Mouse (Mus musculus) right cerebral cortex, postnatal 14 days (tissue): Measurements from ENCODE around the gene Dst.

ENCODE experiments used
- DNase-seq: peaks from one replicate; pipeline ENCODE4 v3.0.0; 2022

Dst gene

DNA sequence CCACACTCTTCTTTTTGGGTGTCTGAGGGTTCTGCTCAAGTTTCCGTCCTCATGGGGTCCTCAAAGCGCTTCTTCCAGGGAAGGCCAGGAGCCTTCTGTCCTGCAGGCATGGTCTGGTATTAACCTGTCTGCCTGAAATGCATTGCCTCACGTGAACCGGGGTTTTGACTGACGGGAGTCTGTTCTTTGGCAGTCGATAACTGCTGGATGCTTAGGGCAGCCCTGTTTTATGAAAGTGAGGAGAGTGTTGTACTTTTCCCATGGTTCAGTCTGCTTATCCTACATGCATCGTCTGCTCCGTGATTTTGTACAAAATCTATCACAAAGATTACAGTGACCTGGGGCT is 338.6 kb downstream of the Dst start:
- no peak for DNase-seq

DNA sequence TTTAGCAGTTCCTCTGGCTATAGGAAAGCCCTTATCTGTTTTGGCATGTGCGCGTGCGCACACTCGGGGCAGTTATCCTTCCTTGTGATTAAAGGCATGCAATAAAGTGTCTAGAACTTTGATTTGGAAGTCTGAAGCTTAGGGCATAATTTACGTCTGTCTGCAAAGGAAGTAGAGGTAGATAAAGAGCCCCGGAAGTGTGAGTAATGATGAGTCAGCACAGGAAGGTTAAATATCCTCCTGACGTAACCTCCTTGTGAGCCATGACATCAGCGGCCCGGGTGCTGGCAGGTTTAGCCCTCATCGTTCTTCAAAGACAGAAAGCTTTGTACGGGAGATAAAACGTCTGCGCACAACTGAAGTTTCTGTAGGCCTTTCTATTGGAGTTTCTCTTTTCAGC is 343.1 kb downstream of the Dst start:
- DNase-seq, result no peak

DNA sequence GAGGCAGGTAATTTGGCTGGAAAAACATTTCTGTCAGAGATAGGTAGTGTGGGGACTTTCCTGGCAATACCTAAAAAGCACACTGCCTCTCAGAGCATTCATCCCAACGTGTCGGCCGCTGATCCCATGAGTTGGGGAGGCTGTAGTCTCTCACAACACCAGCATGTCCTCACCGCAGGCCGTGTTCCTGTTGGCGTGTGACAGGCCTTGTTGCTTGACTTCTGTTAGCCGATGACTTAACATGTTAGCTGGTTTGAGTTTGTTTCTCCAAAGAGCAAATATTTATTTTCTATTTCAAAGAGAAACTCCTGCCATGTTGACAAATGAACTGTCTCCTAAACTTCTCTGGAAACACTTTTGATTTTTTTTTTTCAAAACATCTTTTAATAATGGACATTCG is 344.2 kb downstream of the Dst start:
- no peak for DNase-seq

DNA sequence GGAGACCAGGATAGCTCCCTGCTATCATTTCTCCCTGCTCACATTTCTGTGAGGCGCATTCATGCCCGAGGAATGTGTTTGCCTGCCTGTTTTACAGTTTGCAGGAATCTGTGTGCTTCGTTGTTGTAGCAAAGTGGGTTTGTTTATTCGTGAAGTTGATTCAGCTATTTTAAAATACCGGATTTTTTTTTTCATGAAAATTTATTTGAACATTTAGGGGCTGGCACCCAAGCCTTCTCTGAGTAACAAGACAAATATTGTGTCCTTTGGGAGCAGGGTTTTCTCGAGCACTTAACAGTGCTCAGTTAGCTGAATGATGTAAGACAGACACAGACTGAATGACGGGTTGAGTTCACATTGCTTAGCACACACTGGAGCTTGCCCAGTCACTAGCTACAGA is 345.9 kb downstream of the Dst start:
- no peak for DNase-seq

DNA sequence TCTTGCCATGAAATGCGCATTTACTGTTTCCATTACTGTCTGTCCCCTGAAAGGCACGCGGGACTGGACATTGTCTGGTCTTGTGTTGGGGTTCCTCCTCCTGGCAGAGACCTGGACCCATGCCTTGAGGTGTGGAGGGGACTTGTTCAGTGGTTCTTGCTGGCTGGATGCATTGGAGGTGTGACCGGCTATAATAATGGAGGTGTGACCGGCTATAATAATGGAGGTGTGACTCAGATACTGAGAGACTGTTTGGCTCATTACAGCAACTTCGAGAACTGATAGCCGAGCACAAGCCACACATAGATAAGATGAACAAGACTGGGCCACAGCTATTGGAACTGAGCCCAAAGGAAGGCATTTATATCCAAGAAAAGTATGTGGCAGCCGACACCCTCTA is 351.9 kb downstream of the Dst start:
- no peak for DNase-seq

DNA sequence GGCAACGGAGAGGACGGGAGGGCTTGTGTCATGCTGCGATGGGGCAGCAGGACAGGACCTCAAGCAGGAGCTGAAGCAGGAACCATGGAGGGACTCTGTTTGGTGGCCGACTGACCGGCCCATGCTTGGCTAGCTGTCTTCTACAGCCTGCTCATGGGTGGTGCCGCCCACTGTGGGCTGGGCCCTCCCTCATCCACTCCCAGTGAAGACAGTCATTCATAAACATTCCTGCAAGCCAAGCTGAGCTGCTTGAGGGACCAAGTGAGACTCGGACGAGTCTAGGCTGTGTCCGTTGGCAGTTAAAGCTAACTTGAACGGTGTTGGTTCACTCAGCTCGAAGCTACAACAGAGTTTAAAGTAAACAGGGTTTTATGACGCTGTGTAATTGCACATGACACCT is 353.0 kb downstream of the Dst start:
- no peak for DNase-seq

DNA sequence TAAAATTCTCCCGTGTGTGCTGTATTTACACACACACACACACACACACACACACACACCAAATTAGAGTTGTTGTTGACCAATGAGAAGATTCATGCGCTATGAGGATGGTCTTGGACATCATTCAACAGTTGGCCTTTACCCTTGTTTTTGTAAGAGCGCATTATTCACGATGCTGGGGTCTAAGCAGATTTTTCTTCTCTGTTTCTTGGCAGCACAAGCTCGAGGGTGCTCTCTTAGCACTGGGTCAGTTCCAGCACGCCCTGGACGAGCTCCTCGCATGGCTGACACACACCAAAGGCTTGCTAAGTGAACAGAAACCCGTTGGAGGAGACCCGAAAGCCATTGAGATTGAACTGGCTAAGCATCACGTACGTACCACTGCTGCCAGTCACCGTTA is 360.5 kb downstream of the Dst start:
- no peak for DNase-seq

DNA sequence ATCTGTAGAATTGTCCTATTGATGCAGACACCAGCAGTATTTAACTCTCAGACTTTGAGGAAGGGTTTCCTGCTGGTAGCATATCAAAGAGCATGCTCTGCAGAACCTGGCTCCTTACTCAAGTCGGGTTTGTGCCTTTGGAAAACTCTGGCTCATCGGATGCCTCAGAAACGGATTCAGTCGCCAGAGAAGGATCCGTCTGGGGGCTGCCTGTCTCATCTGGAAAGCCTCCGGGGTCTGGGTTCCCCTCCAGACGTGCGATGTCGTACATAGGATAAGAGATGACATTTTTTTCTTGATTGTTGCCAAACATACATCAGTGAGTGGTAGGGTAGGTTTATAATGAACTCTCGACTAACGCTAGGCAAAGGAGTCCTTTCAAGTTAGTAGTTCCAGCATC is 361.6 kb downstream of the Dst start:
- DNase-seq, result no peak

DNA sequence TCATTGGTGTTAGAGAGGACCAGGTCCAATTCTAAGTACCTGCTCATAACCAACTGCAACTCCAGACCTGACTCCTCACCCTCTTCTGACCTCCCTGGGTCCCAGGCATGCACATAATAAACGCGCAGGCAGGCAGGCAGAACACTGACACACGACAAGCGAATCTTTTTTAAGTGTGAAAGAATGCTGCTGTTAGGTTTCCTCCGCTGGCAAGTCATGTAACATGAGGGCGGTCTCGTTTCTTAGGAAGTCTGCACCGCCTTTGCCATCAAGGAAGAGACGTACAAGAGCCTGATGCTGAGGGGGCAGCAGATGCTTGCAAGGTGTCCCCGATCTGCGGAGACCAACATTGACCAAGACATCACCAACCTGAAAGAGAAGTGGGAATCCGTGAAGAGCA is 365.9 kb downstream of the Dst start:
- no peak for DNase-seq

DNA sequence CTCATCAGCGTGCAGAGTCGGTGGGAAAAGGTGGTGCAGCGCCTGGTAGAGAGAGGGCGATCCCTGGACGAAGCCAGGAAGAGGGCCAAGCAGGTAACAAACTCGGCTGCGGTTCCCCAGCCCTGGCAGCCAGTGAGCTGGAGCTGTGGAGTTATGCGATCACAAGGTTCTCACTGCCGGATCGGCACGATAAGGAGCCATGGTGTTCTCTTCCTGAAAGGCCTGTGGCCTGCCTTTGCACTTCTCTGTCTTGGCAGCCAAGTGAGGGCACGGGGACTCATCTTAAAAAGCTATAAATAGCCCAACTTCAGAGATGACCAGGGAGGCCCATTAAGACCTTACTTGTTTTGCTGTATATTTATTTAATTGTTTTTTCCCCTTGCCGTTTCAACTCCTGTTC is 367.8 kb downstream of the Dst start:
- no peak for DNase-seq

DNA sequence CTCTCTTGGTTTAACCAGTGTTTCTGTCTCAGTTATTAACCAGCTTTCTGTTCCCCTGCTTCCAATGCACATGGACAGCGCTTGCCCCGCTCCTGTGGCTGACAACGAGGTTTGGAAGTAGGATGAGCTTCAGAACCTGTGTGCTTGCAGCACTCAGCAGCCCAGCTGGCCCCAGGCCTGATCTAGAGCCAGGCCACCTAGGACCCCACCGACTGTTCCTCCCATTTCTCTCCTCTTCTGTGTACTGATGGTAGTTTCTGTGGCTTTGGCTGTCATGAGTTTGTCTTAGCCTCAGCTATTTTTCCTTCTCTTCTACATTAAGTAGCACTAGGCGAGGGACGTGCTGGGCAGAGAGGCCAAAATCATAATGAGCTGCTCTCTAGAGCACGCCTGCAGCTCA is 368.7 kb downstream of the Dst start:
- no peak for DNase-seq

DNA sequence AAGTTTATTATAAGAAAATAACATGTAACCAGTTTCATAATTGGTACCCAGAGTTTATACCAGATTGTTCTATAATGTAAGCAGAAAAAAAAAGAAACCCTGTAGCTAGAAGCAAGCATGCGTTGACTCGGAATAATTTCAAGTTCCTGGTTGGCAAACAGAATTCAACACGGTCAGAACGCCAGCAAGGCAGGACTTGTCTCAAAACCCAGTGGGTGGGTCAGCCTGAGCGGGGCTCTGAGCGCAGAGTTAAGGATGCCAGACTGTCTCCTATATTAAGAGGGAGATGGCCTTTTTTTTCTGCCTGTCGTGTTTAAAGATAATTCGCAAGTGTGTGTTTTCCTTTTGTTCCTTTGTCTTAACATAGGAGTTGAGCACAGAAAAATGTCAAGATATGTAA is 369.2 kb downstream of the Dst start:
- no peak for DNase-seq

DNA sequence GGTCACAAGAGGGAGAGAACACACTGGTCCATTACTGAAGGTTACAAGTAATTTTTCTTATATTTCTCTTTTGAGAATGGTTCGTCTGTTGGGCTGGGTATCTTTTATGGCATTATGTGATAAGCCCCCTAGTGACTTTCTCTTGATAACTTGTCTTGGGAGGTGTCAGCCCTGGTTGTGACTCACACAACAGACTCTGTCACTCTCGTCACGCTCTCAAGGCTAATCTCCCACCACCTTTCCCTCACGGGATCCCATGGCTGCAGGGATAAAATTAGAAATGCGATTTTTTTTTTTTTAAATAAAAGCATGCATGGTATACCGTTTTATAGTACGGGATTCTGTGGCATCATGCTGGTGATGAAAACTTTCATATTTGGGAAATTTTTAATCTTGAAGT is 375.5 kb downstream of the Dst start:
- no peak for DNase-seq

DNA sequence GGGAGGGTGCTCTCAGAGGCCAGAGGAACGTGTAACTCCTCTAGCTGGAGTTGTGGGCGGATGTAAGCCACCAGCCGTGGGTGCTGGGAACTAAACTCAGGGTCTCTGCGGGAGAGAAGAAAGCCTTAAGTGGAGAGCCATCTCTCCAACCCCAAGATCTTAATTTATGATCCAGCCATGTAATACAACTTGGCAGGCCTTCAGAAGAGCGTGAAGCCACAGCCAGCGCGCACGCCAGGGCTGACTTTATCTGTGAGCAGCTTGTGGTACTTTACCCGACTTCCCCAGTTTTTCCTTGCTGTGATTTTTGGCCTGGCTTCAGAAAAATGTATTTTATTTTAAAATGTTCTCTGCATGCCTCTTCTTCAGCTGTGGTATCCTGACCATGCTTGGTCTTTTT is 377.0 kb downstream of the Dst start:
- DNase-seq, result no peak

DNA sequence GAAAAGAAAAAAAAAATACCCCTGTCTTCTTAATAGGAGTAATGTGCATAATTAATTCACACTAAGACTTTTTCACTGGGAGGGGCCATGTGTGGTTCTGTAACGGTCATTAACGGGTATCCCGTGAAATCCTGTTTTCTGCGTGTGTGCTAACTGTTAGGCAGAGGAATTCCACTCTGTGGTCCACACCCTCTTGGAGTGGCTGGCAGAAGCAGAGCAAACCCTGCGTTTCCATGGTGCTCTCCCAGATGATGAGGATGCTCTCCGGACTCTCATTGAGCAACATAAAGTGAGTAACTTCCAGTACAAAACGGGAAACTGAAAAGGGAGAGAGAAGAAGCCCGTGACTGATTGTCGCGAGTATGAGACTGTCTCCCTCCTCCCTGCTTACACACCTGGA is 379.7 kb downstream of the Dst start:
- DNase-seq, result no peak

DNA sequence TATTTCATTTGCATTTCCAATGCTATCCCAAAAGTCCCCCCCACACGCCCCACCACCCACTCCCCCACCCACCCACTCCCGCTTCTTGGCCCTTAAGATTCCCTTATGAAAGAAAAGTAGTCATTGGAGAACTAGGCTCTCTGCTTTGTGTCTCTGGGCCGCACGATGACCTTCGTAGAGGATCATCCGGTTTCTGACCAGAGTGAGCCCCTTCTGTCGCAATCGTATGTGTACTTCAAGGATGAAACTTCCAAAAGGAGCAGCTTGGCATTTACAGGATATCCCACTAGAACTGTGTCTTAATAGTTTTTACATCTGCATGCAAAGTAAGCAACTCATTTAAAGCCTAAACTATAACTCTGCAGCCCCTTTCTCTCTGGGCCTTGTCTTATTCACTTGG is 380.2 kb downstream of the Dst start:
- DNase-seq, result no peak

DNA sequence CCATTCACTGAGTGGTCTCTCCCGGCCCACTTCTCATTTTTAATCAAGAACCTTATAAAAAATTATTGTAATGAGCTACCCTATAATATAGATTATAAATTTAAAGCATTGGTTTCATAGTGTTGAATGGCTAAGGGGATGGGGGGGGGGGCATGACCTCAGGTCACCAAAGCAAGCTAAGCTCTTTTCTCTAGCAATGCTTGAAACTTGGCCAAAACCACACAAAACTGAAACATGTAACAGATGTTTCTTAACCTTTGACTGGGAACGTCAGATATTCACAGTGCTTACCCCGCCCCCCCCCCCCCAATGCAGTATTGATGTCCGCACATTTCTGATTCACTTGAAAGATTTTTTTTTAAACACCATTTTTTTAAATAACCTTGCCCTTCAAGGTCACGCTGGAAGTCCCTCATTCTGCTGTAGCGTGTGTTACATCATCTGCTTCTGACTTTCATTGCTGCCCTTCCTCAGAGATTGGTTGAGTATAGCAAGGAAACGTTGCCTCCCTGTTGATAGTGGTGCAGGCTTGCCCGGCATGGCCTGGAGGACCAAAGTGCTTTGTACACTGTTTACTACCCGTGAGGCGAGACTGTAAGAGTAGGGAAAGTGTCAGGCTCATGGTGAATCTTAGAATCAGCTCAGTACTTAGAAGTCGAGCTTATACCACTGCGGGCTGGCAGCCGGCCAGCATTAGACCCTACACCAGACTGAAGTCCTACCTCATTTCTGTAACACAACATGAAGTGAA is 380.9 kb downstream of the Dst start:
- DNase-seq, result no peak

DNA sequence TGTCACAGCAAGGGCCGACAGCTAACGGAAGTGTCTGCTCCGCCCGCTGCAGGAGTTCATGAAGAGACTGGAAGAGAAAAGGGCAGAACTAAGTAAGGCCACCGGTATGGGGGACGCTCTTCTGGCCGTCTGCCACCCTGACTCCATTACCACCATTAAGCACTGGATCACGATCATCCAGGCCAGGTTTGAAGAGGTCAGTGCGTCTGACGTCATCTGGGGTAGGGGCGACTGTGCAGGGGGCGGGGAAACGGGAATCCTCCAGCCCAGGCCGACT is 381.4 kb downstream of the Dst start:
- DNase-seq, result no peak

DNA sequence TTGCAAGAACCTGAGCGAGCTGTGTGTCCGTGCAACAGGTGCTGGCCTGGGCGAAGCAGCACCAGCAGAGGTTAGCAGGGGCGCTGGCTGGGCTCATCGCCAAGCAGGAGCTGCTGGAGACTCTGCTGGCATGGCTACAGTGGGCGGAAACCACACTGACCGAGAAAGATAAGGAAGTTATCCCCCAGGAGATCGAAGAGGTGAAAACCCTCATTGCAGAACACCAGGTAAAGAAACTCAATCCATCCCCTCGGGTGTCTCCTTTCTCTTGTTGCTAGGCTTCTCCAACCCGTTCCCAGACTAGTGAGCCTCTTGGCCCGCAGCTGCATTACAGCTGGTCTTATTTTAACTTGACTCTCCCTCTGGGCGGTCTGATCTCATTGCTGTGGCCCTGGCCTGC is 382.3 kb downstream of the Dst start:
- no peak for DNase-seq

DNA sequence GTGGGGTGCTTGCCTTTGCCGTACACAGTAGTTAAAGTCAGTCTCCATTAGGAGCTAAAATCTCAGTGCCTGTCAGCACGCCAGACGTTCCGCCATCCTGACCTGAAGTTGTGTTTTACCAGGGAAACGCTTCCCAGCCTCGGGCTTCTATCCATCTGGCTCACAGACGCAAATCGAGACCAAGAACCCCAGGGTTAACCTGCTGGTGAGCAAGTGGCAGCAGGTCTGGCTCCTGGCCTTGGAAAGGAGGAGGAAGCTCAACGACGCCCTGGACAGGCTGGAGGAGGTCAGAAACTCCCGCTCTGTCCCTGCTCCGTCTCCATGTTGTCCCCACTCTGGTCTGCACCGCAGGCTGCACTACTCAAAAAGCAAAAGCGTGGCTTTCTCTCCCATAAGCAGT is 385.2 kb downstream of the Dst start:
- DNase-seq, result no peak

DNA sequence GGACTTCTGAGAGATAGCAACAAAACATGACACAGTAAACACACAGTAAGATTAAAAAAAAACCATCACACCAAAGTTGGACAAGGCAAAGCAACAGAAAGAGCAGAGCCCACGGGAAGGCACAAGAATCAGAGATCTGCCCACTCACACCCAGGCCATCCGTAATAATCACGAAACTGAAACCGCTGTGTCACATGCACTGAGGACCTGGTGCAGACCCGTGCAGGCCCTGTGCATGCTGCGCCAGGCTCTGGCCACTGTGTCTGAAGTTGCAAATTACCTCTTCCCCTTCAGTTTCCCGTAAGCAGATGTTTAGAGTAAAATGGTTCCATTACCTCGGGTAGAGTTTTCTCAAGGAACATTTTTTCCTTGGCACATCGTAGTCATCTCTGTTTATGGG is 389.6 kb downstream of the Dst start:
- DNase-seq, result no peak

DNA sequence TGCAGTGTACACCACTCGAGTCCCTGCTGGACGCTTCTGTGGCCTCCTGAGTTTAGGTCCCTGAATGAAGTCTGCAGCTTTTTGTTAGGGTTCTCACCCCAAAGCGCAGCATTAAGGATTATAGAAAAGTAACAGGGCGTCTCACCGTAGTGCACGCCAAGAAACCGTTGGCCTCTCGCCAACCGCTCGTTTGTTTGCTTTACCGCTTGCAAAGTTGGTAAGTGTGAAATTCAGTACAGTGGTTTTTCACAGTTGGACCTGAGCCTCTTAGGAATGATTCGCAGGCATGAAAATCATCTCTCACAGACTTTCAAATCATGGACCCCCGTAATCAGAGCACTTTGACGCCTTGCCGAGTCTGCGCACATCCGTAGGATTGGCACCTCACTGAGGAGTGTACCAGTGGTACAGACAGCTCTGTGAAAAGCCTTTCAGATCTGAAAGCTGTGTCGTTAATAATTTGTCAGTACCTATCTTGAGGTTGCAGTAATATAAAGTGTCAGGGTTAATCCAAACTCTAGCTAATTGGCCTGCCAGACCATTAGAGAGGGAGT is 390.7 kb downstream of the Dst start:
- peak; percentile 69 for DNase-seq

DNA sequence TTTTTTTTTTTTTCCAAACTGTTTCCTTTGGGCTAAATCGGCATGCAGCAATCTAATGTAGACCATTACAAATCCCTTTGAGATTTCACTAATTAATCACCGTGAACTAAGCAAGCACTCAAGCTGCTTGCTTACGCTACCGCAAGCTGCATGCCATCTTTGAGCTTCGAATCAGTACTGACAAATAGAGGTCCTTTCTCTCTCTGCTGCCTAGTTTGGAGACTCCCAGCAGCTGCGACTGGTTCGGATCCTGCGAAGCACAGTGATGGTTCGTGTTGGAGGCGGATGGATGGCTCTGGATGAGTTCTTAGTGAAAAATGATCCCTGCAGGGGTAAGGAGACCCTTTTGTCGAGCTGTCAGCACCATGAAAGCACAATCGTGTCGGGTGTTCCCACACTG is 391.5 kb downstream of the Dst start:
- no peak for DNase-seq

DNA sequence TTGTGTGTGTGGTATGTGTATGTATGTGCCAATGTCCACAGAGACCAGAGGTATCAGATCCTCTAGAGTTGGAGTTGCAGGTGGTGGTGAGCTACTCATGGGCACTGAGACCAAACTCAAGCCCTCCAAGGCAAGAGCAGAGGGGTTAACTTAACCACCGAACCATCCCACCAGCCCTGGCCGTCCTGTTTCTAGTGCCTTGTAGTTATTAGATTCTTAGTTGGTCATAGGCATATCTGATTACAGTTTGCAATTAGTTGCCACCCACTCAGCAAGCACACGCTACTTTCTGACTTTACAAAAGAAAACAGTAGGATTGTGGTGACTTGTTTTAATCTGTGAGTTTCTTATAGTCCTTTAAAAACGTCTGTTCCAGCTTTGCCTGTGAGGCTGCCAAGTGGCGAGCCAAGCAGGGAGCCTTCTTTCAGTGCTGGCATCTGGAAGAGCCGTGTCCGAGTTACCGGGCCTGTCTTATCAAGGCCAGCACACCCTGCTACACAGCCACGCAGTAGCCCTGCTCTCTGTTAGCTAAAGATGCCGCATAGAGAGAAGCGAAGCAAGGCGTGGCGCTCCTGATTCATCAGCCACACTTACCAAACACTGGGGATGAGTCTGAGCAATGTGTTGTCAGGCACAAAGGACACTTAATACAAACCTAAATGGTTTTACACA is 392.4 kb downstream of the Dst start:
- DNase-seq, result no peak

DNA sequence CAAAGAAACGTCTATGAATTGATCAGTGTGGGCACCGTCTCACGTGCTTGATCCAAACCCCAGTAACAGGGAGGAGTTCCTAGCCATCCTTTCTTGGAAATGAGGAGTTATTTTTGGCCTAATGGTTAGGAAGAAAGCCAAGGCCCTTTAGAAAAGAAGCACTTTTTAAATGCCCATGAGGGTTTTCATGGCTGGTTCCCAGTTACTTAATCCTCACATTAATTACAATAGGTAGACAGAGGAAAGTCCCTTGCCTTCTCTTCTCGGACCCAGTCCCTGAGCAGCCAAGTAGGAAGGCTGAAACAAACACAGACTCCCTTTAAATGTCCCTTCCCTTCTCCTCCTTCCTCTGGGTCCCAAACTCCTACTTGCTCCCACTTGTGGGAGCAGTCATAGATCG is 396.2 kb downstream of the Dst start:
- no peak for DNase-seq
